Mouse (Mus musculus) heart, embryonic 15.5 days (tissue): ENCODE results near the gene Pinlyp. TPM values are rescaled to one million over a fixed set of nuclear protein-coding genes. Genes with fewer than 3 reads are reported as not detected.

ENCODE experiments used
- ATAC-seq: fragments of 200-750 bp; cut with Nextera tagmentation; replicated peaks from 2 replicates; pipeline ENCODE4 v1.8.0; 2017; ENCODE audit warnings: low read depth, moderate TSS enrichment; ENCODE audit not compliant: insufficient number of reproducible peaks, insufficient read depth, low FRiP score
- H3K27ac ChIP-seq: fragments of 300-500 bp; sonication (generic); 2 replicates; pipeline ENCODE4 v1.5.1; 2015; ENCODE audit warnings: mild to moderate bottlenecking, inconsistent platforms
- H3K27me3 ChIP-seq: fragments of 300-500 bp; sonication (generic); 2 replicates; pipeline ENCODE4 v1.6.1; 2015; ENCODE audit warnings: inconsistent platforms
- H3K36me3 ChIP-seq: fragments of 300-500 bp; sonication (generic); 2 replicates; pipeline ENCODE4 v1.6.1; 2015; ENCODE audit warnings: mild to moderate bottlenecking, inconsistent platforms
- H3K4me1 ChIP-seq: fragments of 300-500 bp; sonication (generic); replicated peaks from 2 replicates; pipeline ENCODE4 v1.6.1; 2015; ENCODE audit warnings: inconsistent platforms
- H3K4me2 ChIP-seq: fragments of 300-500 bp; sonication (generic); 2 replicates; pipeline ENCODE4 v1.6.1; 2015; ENCODE audit warnings: inconsistent platforms, mild to moderate bottlenecking, moderate library complexity
- H3K4me3 ChIP-seq: fragments of 300-500 bp; sonication (generic); 2 replicates; pipeline ENCODE4 v1.5.1; 2015; ENCODE audit warnings: mild to moderate bottlenecking, inconsistent platforms
- H3K9ac ChIP-seq: fragments of 300-500 bp; sonication (generic); 2 replicates; pipeline ENCODE4 v1.6.1; 2015; ENCODE audit warnings: mild to moderate bottlenecking, inconsistent platforms
- H3K9me3 ChIP-seq: fragments of 300-500 bp; sonication (generic); replicated peaks from 2 replicates; pipeline ENCODE4 v1.6.1; 2016; ENCODE audit warnings: inconsistent platforms
- WGBS: fragments of 180-500 bp; shearing (Covaris S2); methylation state at CpG from one replicate; pipeline ENCODE4 v1.1.7; 2015; ENCODE audit warnings: mixed read lengths; 5-methylcytosine and 5-hydroxymethylcytosine counted together
- polyA plus RNA-seq: library from polyadenylated mRNA; unstranded; fragments of >200 nt; fragmentation: Nextera tagmentation; extraction: Ambion mirVana; gene quantifications from 2 replicates; pipeline ENCODE4 v1.2.1, GENCODE M21; 2015

Pinlyp gene
- polyA plus RNA-seq, 1 experiment from 2014 or later = not detected

DNA sequence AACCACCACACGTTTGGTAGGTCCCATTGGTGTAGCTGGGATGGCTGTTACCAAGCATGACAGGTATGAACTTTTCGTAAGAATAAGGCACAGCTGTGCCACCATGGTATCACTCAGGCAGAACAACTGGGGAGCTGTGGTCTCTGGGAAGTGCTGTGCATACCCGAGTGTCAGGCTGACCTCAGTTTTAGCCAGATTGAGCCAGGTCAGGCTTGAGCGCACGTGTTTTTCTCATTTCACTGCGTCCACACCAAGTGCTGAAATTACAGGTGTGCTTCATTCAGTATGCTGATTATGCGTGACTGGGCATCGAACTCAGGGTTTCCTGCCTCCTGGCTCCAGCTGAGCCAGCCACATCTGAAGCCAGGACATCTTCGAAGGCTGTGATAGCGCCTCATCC is 9.9 kb upstream of the Pinlyp start:
- Histone ChIP-seq H3K4me3 (no peak overlapping the region), H3K9me3 (no peaks in the 10 kb centered on the region), H3K36me3 (peaks cover 33% of the 10 kb centered on the region), H3K4me2 (no peak overlapping the region), H3K9ac (no peak overlapping the region), H3K4me1 (no peaks in the 10 kb centered on the region), H3K27me3 (no peaks in the 10 kb centered on the region), H3K27ac (no peak overlapping the region)
- WGBS = 93% methylated on average over 10 of the region's 10 CpGs
- no peak for ATAC-seq

DNA sequence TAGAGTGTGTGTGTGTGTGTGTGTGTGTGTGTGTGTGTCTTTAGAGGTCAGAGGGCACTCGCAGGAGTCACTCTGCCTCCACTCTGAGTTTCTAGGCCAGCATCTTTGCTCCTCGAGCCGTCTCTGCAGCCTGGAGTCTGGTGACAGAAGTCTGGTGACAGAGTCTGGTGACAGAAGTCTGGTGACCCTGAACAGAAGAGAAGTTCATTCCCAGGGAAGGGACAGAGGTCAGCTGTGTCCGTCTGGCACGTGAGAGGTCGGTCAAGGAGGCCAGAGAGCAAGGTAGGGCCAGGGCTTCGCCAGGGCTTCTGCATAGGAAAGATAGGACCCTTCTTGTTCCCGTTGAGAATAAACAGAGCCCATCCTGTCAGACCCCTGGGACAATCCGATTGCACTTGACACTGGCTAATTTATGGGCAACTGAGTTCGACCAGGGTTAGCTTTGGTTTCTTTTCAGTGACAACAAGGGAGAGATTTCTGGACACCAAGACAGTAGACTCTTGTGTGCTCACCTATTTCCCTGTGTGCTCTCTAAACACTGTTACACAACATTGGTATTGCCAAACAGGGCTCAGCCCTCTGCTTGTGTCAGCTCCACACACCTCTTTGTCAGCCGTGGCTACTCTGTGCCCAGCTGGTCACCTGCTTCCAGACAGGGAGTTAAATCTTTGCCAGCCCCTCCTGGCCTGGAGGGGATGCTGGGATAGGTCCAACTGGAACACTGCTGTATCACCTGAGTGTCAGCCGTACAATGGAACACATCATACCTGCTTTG is 6.3 kb upstream of the Pinlyp start:
- no peak overlapping the region for H3K4me3 ChIP-seq
- no peaks in the 10 kb centered on the region for H3K9me3 ChIP-seq
- ATAC-seq = no peak
- peaks cover 5% of the 10 kb centered on the region for H3K4me1 ChIP-seq
- no peak overlapping the region for H3K9ac ChIP-seq
- no peaks in the 10 kb centered on the region for H3K27me3 ChIP-seq
- no peak overlapping the region for H3K4me2 ChIP-seq
- H3K27ac ChIP-seq = no peak overlapping the region
- 78% methylated on average over 12 of the region's 12 CpGs for WGBS
- peaks cover 29% of the 10 kb centered on the region for H3K36me3 ChIP-seq

DNA sequence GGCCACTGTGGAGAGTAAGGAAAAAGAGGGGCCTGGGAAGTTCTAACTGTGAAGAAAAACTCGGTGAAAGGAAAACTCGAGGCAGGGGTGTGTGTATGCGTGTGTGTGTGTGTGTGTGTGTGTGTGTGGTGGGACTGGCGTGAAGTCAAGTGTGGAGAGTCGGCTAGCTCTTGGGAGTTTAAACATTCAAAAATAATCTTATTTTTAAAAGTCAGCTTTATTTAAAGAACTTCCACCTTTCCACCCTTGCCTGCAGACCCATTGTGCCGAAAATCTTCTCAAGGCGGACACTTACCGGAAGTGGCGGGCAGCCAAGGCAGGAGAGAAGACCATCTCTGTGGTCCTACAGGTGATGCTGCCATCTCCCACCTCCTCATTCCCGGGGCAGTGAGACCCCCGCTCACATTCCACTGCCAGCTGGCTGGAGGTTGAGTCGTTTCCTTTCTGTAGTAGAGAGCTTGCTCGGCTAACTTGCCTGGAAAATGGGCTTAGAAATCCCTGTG is 1.7 kb upstream of the Pinlyp start:
- no peak for ATAC-seq
- Histone ChIP-seq H3K4me2 (peak overlapping the region; percentile 72), H3K9me3 (no peaks in the 10 kb centered on the region), H3K4me1 (peaks cover 11% of the 10 kb centered on the region), H3K27me3 (no peaks in the 10 kb centered on the region), H3K27ac (peak overlapping the region; percentile 79), H3K9ac (peak overlapping the region; percentile 93), H3K4me3 (peak overlapping the region; percentile 94), H3K36me3 (peaks cover 9% of the 10 kb centered on the region)
- WGBS = 21% methylated on average over 13 of the region's 13 CpGs

DNA sequence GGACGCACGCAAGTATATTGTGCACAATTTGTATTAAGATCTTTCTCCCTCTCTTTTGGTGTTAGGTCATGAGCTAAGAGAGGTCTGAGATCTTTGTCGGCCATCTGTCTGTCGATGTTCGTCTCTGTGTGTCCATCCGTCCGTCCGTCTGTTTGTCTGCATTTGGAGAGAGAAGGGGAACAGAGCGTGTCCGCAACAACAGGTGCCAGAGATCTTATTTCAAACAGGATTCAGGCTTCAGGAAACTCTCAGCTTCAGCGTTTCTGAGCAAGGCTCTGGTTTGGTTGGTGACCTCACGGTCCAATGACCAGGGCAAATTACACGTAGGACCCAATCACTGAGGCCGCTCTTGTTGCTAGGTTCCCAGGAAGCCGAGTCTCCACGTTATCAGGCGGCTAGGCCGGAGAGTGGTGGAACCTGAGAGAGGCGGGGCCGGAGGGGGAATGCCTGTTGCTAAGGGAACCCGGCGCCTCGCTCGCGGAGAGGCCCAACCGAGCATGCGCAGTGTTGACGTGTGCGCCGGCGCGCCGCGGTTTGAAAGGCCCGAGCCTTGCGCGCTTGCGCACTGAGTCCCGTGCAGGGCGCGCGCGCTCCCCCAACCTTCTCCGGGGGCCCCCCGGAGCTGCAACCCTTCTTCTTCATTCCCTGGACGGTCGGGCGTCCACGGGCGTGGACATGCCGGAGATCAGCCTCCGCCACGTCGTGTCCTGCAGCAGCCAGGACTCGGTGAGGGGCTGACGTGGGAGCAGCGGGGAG is 894 bp upstream of the Pinlyp start:
- ATAC-seq = peak; percentile 99
- WGBS = under 1% methylated on average over 57 of the region's 57 CpGs
- peak overlapping the region; percentile 72 for H3K4me2 ChIP-seq

DNA sequence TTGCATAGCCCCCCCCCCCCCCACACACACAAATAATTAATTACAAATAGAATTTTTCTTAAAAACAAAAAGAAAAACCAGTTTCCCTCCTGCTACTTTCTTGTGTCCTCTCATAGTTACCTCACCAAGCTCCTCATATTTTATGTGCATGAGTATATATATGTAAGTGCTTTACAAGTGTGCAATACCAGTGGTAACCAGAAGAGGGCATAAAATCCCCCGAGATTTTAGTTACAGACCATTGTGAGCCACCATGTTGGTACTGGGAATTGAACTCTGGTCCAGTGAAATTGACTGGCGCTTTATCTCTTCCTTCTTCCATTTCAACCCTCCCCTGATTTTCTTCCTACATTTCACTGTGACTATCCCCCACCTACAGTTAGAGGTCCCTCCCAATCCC is 1.4 kb downstream of the Pinlyp start:
- 86% methylated on average over 2 of the region's 2 CpGs for WGBS
- Histone ChIP-seq H3K9me3 (no peaks in the 10 kb centered on the region), H3K4me1 (peaks cover 11% of the 10 kb centered on the region), H3K27me3 (no peaks in the 10 kb centered on the region), H3K9ac (no peak overlapping the region), H3K27ac (no peak overlapping the region), H3K4me3 (no peak overlapping the region), H3K36me3 (no peaks in the 10 kb centered on the region), H3K4me2 (no peak overlapping the region)
- no peak for ATAC-seq

More for the DNA sequence above, 894 bp upstream of the Pinlyp start:
- Histone ChIP-seq H3K27ac (peak overlapping the region; percentile 79), H3K4me1 (peaks cover 11% of the 10 kb centered on the region), H3K9me3 (no peaks in the 10 kb centered on the region), H3K36me3 (0 out of 2 replicates have a peak, but pooled peaks cover 3% of the 10 kb centered on the region), H3K27me3 (no peaks in the 10 kb centered on the region), H3K4me3 (peak overlapping the region; percentile 94), H3K9ac (peak overlapping the region; percentile 93)

DNA sequence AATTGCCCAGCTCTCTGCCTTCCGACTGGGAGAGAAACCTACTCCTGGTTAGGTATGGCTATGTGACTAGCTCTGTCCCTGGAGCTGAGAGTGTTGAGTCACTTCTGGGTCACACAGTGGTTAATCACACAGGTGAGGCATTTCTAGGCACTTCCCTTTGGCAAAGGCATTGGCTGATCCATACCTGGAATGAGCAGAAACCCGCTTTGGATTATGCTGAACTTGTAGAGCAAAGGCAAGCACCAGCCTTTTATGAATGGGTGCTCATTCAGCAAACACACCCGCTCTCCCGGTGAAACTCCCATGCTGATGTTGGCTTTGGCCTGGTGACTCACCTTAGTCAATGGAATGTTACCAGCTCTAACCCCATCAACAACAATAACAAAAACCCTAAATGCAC is 6.2 kb downstream of the Pinlyp start:
- 90% methylated on average over 4 of the region's 4 CpGs for WGBS
- Histone ChIP-seq H3K4me1 (no peaks in the 10 kb centered on the region), H3K27ac (no peak overlapping the region), H3K4me2 (no peak overlapping the region), H3K4me3 (no peak overlapping the region), H3K27me3 (no peaks in the 10 kb centered on the region), H3K36me3 (peaks cover 10% of the 10 kb centered on the region; the same call in 1 of the 2 replicates), H3K9me3 (no peaks in the 10 kb centered on the region), H3K9ac (no peak overlapping the region)
- no peak for ATAC-seq

DNA sequence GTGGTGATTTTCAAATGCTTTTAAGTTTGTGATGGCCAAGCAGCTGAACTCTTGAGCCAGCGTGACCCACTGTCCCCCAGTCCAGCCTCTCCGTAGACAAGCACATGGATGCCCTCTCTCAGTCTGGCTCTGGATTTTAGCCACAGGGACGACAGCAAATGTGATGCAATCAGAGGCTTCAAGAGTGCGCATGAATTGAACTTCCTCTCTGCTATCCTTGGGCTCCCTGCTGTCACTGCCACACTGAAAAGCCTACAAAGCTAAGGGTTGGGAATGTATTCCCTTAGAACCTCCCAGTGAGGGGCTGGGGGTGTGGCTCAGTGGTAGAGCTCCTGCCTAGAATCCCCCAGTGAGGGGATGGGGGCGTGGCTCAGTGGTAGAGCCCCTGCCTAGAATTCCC is 7.2 kb downstream of the Pinlyp start:
- Histone ChIP-seq H3K9me3 (no peaks in the 10 kb centered on the region), H3K36me3 (peaks cover 18% of the 10 kb centered on the region), H3K4me3 (no peak overlapping the region), H3K27me3 (no peaks in the 10 kb centered on the region), H3K27ac (no peak overlapping the region), H3K9ac (no peak overlapping the region), H3K4me2 (no peak overlapping the region), H3K4me1 (peaks cover 6% of the 10 kb centered on the region; the same call in 1 of the 2 replicates)
- 77% methylated on average over 5 of the region's 5 CpGs for WGBS
- ATAC-seq = no peak

DNA sequence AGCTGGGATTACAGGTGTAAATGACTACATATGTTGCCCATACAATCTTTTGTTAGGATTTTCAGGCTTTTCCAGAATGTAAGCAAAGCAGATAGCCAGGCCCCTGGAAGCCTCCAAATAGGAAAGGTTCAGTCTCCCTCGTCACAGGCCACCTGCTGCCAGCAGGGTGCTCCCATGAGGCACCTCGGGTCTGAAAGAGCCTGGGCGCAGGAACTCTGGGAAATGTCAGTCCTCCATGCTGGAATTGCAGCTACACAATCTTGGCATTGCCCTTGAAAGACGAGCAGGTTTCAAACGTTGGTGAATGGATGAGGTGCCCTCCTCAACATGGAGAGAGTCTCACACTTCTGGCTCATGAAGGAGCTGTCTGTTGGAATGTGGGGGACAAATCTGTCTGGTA is 7.8 kb downstream of the Pinlyp start:
- WGBS = 32% methylated on average over 5 of the region's 5 CpGs
- Histone ChIP-seq H3K4me1 (peaks cover 6% of the 10 kb centered on the region; the same call in 1 of the 2 replicates), H3K27me3 (no peaks in the 10 kb centered on the region), H3K27ac (no peak overlapping the region), H3K9me3 (no peaks in the 10 kb centered on the region), H3K4me2 (no peak overlapping the region), H3K36me3 (peaks cover 23% of the 10 kb centered on the region), H3K4me3 (no peak overlapping the region), H3K9ac (no peak overlapping the region)
- no peak for ATAC-seq

DNA sequence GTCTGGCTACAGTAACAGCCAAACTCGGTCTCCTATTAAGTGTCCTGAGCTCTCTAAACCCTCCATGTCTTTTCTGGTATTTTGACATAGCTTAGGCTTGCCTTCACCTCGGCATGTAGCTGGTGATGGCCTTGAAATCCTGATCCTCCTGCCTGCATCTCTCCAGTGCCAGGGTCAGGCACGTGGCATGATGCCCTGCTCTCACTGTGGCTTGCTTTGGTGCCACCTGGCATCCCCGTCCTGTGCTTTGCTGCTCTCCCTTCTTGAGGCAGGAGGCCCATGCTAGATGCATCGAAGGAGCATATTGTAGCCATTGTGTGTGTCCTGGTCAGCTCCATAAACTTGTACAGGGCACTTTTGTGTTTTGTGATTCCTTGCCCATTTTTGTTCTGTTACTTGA is 8.3 kb downstream of the Pinlyp start:
- no peak overlapping the region for H3K4me2 ChIP-seq
- no peaks in the 10 kb centered on the region for H3K27me3 ChIP-seq
- H3K9me3 ChIP-seq = no peaks in the 10 kb centered on the region
- peaks cover 6% of the 10 kb centered on the region; the same call in 1 of the 2 replicates for H3K4me1 ChIP-seq
- ATAC-seq = no peak
- no peak overlapping the region for H3K27ac ChIP-seq
- no peak overlapping the region for H3K4me3 ChIP-seq
- H3K36me3 ChIP-seq = peaks cover 24% of the 10 kb centered on the region
- no peak overlapping the region for H3K9ac ChIP-seq
- 66% methylated on average over 5 of the region's 5 CpGs for WGBS

DNA sequence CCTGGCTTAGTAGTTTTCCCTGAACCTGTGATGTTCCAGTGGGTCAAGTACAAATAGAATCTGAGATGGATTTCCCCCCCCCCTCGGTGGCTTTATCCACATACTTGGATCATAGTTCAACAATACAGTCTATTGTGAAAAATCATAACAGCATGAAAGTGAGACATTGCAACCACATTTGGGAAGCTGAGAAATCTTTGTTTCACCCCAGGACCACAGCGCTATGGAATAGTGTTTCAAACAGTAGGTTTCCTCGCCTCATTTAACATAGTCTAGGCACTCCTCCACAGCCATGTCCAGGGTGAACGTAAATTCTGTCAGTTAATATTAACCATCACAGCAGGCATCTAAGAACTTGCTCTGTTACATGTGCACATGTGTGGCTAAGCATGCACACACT is 8.8 kb downstream of the Pinlyp start:
- H3K4me1 ChIP-seq = peaks cover 10% of the 10 kb centered on the region
- H3K9me3 ChIP-seq = no peaks in the 10 kb centered on the region

DNA sequence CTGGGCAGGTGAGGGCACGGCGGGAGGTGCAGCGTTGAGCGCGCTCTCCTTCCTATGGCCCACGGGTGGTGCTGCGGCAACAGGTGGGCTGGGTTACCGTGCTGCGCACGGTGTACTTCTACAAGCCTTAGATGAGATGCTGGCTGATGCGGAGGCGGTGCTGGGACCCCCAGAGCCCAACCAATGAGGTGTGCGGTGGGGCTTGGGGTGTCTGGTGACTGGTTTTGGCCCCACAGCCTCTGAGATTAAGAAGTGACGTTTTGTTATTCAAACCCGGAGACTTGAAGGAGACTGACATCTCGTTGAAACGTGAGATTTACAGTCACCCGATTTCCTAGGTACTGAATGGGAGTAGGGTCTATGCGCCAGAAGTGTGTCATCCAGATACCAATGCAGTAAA is 11.6 kb downstream of the Pinlyp start:
- Histone ChIP-seq H3K27me3 (no peaks in the 10 kb centered on the region), H3K4me3 (no peak overlapping the region), H3K4me1 (peaks cover 23% of the 10 kb centered on the region), H3K27ac (no peak overlapping the region), H3K36me3 (peaks cover 24% of the 10 kb centered on the region), H3K4me2 (no peak overlapping the region), H3K9me3 (no peaks in the 10 kb centered on the region), H3K9ac (no peak overlapping the region)
- 45% methylated on average over 19 of the region's 19 CpGs for WGBS
- no peak for ATAC-seq

More for the DNA sequence above, 8.8 kb downstream of the Pinlyp start:
- H3K4me3 ChIP-seq = no peak overlapping the region
- no peak overlapping the region for H3K27ac ChIP-seq
- H3K4me2 ChIP-seq = no peak overlapping the region
- peaks cover 24% of the 10 kb centered on the region for H3K36me3 ChIP-seq
- ATAC-seq = no peak
- 81% methylated on average over 4 of the region's 4 CpGs for WGBS
- no peaks in the 10 kb centered on the region for H3K27me3 ChIP-seq
- H3K9ac ChIP-seq = no peak overlapping the region
